Mouse (Mus musculus) right cerebral cortex, postnatal 36 days (tissue): ENCODE measurements around the gene Tns3.
"Not testable (repeated sequence)": the region's sequence is repeated elsewhere in the genome, so short reads cannot be mapped to it uniquely, and the experiment has no call there.

Experiments used
- DNase-seq, 2 experiments: peaks; one replicate each; pipeline ENCODE4 v3.0.0; 2022; ENCODE audit warnings: low spot score in 2 of 2, mixed read lengths in 1 of 2

Tns3 gene

GRCm38 (mm10) chr11:8622668-8623067, 41.7 kb downstream of the Tns3 start:
- no peak for DNase-seq

- DNase-seq = not testable (repeated sequence)
Observed at GRCm38 (mm10) chr11:8619111-8619510, 45.2 kb downstream of the Tns3 start.

DNA sequence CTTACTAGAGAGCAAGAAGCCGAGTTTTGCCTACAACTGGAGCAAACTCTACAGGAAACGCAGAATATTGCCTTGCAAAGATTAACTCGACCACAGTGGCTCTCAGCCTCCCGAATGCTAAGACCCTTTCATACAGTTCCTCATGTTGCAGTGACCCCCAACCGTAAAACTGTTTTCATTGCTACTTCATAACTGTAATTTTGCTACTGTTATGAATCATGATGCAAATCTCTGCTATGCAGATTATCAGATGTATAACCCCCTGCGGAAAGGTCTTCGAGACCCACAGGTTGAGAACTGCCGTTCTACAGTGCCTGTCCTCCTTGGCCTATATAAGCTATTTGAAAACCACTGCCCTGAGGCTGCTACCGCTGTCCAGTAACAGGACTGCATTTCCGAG, 46.0 kb downstream of the Tns3 start:
- no peak for DNase-seq

DNA sequence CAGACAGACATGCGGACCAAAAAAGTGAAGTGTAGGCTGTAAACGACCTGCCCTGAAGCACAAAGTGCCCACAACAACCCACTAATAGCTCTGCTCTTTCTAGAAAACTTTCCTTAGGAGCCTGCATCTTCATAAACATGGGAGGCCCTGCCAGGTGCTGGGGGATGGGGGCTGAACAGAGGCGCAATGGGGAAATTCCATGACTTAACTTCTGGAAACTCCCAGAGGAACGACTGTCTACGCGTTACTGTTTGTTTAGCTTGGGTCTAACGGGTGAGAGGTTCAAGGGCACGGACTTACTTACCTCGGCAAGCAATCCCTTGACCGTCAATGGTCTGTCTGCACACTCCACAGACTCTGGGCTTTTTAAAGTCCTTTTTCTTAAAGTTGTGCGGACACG, 48.9 kb downstream of the Tns3 start:
- no peak for DNase-seq

DNA sequence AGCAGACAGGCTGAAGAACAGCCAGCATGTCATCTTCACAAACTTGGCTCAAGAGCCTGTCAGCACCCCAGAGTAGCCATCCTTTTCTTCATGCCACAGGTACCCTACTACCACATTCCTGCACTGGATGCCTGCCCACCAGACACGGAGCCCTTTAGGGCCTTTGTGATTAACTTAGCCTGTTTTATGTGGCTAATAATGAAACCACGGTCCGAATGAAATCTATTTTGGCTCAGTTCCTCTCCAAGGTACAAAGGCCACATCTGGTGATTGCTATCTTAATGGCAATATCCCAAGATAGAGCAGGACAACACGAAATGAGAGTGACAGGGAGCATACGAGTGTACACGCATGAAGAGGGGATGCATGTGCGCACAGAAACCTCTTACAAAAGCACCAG, 53.9 kb downstream of the Tns3 start:
- no peak for DNase-seq

DNA sequence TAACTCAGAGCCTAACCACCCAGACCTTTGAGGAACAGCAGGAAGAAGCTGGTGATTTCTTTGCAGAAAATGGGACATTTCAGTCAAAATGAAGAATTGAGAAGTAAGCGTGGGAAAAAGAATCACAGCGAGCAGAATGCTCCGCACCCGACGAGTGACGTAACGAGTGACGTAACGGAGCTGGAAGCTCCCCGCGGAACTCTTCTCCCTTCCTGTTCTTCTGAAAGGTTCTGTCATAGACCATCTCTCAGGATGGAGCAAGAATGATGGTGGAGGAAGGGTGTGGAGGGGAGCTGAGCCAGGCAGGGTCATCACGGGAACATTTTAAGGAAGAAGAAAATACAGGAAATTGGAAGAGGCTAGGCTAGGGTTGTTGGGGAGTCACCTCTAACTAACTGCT, 54.5 kb downstream of the Tns3 start:
- DNase-seq = no peak

DNA sequence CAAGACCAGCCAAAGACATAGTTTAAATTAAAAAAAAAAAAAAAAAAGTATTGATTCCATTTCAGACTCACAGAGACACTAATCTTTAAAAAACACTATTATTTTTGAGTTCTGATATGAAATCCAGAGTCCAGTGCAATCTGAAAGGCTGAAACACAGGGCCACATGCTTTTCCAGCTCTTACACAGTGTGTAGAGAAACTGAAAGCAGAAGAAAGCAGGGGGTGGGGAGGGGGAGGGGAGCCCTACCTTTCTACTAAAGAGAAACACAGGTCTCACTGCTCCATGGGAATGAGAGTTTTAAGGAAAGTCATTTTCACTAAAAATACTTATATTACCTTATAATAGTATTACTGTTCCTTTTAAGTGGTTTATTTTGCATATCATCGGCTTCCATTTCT, 57.2 kb downstream of the Tns3 start:
- DNase-seq = no peak

DNA sequence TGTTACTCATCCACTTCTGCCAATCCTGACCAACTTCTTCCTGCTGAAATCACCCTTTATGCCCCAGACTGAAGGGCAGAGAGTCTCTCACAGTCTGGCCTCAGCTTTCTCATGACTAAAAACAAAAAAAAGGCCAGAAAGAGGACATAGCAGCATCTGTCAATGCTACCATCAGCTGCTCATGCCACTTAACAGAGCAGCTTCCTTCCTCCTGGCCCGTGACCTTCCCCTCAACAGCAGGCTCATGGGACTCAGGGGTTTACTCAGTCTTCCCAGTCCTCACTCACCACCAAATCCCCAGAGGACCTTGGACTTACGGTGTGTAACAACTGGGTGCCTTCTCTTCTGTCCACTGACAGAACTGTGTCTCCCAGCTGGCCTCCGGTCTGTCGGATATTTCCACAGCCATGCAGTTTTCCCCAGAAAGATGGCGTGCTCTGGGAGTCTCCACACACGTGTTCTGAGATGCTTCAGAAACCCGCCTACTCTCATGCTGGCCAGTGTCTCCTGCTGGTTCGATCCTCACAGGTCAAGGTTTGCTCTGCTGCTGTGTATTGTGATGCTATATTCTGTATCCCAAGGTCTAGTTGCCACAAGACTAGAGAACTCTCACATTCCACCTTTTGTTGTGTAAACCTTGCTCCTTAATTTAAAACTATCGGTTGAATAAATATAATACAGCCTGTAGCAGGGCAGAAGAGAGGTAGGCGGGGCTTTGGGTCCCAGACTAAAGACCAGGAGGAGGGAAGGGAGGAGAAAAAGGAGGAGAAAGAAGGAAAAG, 59.4 kb downstream of the Tns3 start:
- DNase-seq = no peak

- no peak for DNase-seq
Observed at GRCm38 (mm10) chr11:8602606-8603005, 61.7 kb downstream of the Tns3 start.

DNA sequence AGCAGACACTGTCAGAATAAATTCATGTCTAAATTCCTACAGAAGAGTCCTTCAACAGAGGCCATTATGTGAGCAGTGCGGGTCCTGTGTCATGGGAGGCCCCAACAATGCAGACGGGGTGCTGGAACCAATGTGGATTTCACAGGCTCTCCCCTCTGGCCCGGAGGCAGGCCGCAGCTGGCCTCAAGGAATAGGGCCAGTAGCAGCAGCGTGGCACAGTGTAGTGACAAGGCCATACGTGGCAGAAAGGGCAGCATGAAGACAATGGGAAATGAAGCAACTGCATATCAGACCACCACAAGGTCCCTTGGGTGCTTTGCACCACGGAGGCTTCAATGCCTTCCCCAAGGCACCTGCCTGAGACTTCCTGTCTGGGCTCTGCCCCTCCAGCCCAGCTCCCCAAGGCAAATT, 62.9 kb downstream of the Tns3 start:
- no peak for DNase-seq

DNA sequence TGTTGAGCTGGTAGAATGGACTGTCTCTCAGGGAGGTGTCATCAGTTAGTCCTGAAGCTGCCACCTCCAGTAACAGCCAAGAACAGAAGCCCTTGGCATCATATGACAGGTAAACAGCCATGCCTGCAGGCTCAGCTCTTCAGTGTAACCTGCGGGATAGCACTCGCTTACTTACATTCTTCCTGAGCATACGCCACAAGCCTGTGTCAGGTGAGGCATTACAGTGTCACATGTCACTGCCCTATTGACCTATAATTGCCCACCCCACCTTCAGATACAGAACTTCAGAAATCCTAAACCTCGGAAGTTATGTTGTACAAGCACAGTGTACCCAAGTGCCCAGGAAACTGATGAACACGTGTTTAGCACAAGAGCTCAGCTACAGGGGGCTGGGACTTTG, 68.7 kb downstream of the Tns3 start:
- no peak for DNase-seq

DNA sequence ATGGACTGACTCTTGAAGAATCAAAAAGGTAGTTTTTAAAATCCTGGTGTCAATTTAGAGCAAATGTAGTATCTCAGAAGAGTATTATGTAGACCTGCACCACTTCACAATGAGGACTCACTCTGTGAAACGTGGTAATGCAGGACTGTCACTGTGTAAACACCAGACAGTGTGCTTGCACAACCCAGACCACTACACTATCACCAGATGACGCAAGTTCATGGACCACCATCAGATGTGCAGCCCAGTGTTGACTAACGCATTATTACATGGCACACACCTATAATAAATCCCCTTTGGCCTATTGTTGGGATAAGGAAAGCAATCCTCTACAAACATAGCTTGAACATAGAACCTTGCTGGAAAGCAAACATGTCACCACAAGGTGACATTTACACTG, 71.2 kb downstream of the Tns3 start:
- DNase-seq = no peak

DNA sequence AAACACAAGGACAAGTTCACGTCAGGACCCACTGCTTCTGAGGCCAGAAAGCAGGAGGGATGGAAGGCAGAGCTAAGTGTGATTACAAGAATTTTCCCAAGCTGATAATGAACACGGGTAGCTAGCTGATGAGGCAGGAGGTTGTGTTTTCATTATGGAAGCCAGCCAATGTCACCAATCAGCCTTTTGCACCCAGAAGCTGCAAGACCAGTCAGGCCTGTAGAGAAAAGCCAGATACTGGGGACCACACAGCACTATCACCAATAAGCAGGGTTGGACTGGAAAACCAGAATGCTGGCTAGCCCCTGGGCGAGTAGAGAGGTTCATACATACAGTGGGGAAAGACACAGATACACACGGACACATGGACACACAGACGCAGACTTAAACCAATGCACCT, 73.1 kb downstream of the Tns3 start:
- no peak for DNase-seq

DNA sequence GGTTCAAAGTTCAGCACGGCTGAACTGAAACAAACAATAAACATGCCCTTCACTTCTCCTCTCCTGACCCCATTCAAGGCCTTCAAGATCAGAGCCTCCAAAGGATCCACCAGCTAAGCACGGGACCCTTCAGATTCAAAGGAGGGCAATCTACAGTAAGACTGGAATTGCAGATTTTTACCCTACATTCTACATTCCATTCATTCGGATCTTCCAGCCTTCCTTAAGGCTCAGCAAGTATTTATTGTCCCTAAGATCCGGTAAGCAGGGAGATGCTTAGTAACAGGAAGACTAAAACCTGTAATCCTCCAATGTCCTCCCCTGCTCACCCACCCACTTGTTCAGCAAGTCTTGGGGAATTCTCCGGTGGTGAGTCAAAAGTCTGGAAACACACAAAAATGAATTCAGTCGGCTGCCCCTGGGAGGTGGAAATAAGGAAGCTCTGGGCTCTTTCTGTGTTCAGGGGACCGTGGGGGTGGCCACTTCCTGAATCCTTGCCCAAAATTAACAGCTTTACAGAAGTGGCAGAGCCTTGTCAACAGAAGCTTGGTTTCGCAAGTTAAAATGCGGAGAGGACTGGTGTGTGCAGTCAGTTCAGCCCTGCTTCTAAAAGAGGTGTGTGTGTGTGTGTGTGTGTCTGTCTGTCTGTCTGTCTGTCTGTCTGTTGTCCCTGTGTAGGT, 75.0 kb downstream of the Tns3 start:
- peak; percentile 46 to 61 for DNase-seq

GRCm38 (mm10) chr11:8587941-8588340, 76.4 kb downstream of the Tns3 start:
- DNase-seq = no peak

GRCm38 (mm10) chr11:8586996-8587644, 77.2 kb downstream of the Tns3 start:
- DNase-seq = no peak

DNA sequence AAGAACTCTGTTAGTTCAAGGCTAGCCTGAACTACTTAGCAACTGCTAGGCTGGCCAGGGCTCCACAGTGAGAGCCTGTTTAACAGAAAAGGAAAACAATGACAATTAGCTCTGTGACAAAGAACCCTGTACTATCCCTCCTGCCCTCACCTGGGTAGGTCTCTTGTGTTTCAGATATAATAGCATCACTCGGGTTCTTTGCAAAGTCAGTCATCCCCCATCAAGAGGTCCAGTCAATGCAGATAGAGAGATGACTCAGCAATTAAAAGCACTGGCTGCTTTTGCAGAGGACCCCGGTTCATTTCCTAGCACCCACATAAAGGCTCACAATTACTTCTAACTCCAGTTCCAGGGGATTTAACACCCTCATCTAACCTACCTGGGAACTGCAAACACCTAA, 78.0 kb downstream of the Tns3 start:
- DNase-seq = no peak

GRCm38 (mm10) chr11:8585686-8586085, 78.6 kb downstream of the Tns3 start:
- no peak for DNase-seq

DNA sequence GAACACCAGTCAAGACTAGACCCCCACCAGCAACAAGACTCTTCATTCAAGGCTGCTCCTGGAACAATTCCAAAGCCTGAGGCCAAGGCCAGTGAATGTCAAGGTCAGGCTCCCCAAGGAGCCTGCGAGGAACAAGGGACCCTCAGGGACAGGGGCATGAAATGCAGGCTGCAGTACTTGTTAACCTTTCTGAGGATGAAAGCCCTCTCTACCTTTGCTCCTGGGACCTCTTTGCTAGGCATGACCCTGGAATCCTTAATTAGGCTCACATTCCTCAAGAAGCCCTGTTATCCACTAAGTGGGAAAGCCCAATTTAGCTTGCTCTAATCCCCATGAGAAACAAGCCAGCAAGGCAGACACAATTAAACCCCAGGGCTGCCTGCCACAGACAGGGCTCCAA, 79.4 kb downstream of the Tns3 start:
- DNase-seq = no peak

DNA sequence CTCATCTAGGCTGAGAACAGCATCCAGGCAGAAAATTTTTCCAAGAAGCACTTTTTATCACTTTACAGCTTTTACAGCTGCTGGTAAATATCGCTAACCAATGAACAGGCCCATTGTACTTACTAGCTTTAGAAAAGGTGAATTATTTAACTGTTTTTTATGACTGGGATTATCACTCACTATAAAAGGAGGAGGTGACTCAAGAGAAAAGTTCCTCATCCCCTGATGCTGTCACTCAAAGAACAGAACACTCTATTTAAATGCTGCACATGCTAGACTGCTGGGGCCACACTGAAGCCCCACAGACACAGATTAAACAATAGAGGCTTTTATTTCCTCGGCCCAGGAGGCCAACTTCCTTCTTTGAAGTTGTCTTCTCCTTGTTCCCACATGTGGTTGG, 80.0 kb downstream of the Tns3 start:
- no peak for DNase-seq

GRCm38 (mm10) chr11:8583137-8583536, 81.2 kb downstream of the Tns3 start:
- no peak for DNase-seq

- DNase-seq = no peak
Observed at GRCm38 (mm10) chr11:8582101-8582920, 82.0 kb downstream of the Tns3 start.
